Mouse (Mus musculus): ENCODE measurements around the gene Pex5.
"Not testable (repeated sequence)": the region's sequence is repeated elsewhere in the genome, so short reads cannot be mapped to it uniquely, and the experiment has no call there.

The Pex5 gene

GRCm38 (mm10) chr6:124408355-124408754 lies 6.5 kb downstream of the Pex5 start:
- CTCF ChIA-PET, result interaction anchor here in 1 of 4 experiments (0.7 kb wide), 1 partner anchor 224 kb away, joined by 3 read pairs; no protein-coding TSS in a partner anchor
- POLR2A ChIA-PET, result interaction anchor here in 2 of 4 experiments (1.1 to 2.3 kb wide), 3 partner anchors 9 to 16 kb away, joined by 3 to 9 read pairs (median 4); no protein-coding TSS in a partner anchor

- ChIA-PET CTCF (no interaction called here), POLR2A (interaction anchor here in 1 of 4 experiments (2.3 kb wide), 1 partner anchor 17 kb away, joined by 9 read pairs; no protein-coding TSS in a partner anchor)
These were observed 7.7 kb downstream of the Pex5 start for GRCm38 (mm10) chr6:124407180-124407579.

- ChIA-PET CTCF (no interaction called here), POLR2A (interaction anchor here in 3 of 4 experiments (0.7 to 2.3 kb wide), 4 partner anchors 8 to 71 kb away, joined by 3 to 12 read pairs (median 6); partner anchors contain the start of gene Pex5 (in 1 of the 3))
These were observed 8.5 kb downstream of the Pex5 start for GRCm38 (mm10) chr6:124406326-124406725.

- CTCF ChIA-PET, result no interaction called here
- POLR2A ChIA-PET, result interaction anchor here in 3 of 4 experiments (0.8 to 3.4 kb wide), 6 partner anchors 9 to 319 kb away, joined by 3 to 14 read pairs (median 4); partner anchors contain the start of gene Pex5 (in 2 of the 3)
These were observed 15.1 kb downstream of the Pex5 start for GRCm38 (mm10) chr6:124399738-124400137.

GRCm38 (mm10) chr6:124394991-124395390 lies 19.9 kb downstream of the Pex5 start:
- CTCF ChIA-PET, result not testable (repeated sequence)
- POLR2A ChIA-PET, result interaction anchor here in 1 of 4 experiments (0.7 to 1.1 kb wide), 2 partner anchors 20 to 25 kb away, joined by 3 to 7 read pairs; partner anchors contain the start of gene Pex5

GRCm38 (mm10) chr6:124380142-124380541 lies 34.7 kb downstream of the Pex5 start:
- CTCF ChIA-PET, result interaction anchor here in 1 of 4 experiments (1.2 kb wide), 1 partner anchor 34 kb away, joined by 3 read pairs; no protein-coding TSS in a partner anchor
- POLR2A ChIA-PET, result no interaction called here

- ChIA-PET POLR2A (no interaction called here), CTCF (no interaction called here)
These were observed 35.5 kb downstream of the Pex5 start for GRCm38 (mm10) chr6:124379331-124379730.

- CTCF ChIA-PET, result interaction anchor here in 3 of 4 experiments (0.6 to 1.2 kb wide), 3 partner anchors 30 to 116 kb away, joined by 3 read pairs; no protein-coding TSS in a partner anchor
These were observed 37.2 kb downstream of the Pex5 start for GRCm38 (mm10) chr6:124377494-124378255.

GRCm38 (mm10) chr6:124376311-124376710 lies 38.6 kb downstream of the Pex5 start:
- CTCF ChIA-PET, result interaction anchor here in 1 of 4 experiments (1.2 kb wide), 1 partner anchor 114 kb away, joined by 3 read pairs; no protein-coding TSS in a partner anchor

More at GRCm38 (mm10) chr6:124377494-124378255, 37.2 kb downstream of the Pex5 start:
- POLR2A ChIA-PET, result no interaction called here

GRCm38 (mm10) chr6:124375435-124375884 lies 39.4 kb downstream of the Pex5 start:
- ChIA-PET CTCF (interaction anchor here in 2 of 4 experiments (0.5 to 1.2 kb wide), 4 partner anchors 28 to 469 kb away, joined by 3 to 5 read pairs (median 3); partner anchors contain the start of gene Pex5 (in 1 of the 2)), POLR2A (no interaction called here)

More at GRCm38 (mm10) chr6:124376311-124376710, 38.6 kb downstream of the Pex5 start:
- POLR2A ChIA-PET, result no interaction called here

- POLR2A ChIA-PET, result interaction anchor here in 1 of 4 experiments (0.6 kb wide), 1 partner anchor 44 kb away, joined by 3 read pairs; no protein-coding TSS in a partner anchor
- CTCF ChIA-PET, result interaction anchor here in 3 of 4 experiments (0.7 to 1.2 kb wide), 3 partner anchors 9 to 112 kb away, joined by 3 read pairs; partner anchors contain the start of gene Pex5 (in 1 of the 3)
These were observed 40.2 kb downstream of the Pex5 start for GRCm38 (mm10) chr6:124374683-124375082.

GRCm38 (mm10) chr6:124373584-124374206 lies 41.2 kb downstream of the Pex5 start:
- POLR2A ChIA-PET, result no interaction called here
- CTCF ChIA-PET, result no interaction called here

GRCm38 (mm10) chr6:124364328-124364727 lies 50.5 kb downstream of the Pex5 start:
- ChIA-PET POLR2A (no interaction called here), CTCF (no interaction called here)

GRCm38 (mm10) chr6:124360549-124360948 lies 54.3 kb downstream of the Pex5 start:
- POLR2A ChIA-PET, result no interaction called here
- CTCF ChIA-PET, result no interaction called here

- CTCF ChIA-PET, result interaction anchor here in 1 of 4 experiments (1.3 kb wide), 1 partner anchor 13 kb away, joined by 3 read pairs; no protein-coding TSS in a partner anchor
- POLR2A ChIA-PET, result interaction anchor here in 1 of 4 experiments (0.6 kb wide), 1 partner anchor 1992 kb away, joined by 4 read pairs; no protein-coding TSS in a partner anchor
These were observed 55.9 kb downstream of the Pex5 start for GRCm38 (mm10) chr6:124358953-124359352.

GRCm38 (mm10) chr6:124353246-124353645 lies 61.6 kb downstream of the Pex5 start:
- POLR2A ChIA-PET, result no interaction called here
- CTCF ChIA-PET, result interaction anchor here in 1 of 4 experiments (1.0 kb wide), 1 partner anchor 14 kb away, joined by 4 read pairs; no protein-coding TSS in a partner anchor

Data from embryonic stem cell, embryonic (primary cell).